Mouse (Mus musculus): ENCODE results near the gene Plpp7.

- TF ChIP-seq FLI1 (IDR thresholded peaks at IDR 0.05; ENCODE audit: low read length) (no peak), GATA1 (IDR thresholded peaks at IDR 0.05; ENCODE audit: borderline replicate concordance, low read length) (no peak)
These were observed 16.1 kb upstream of the Plpp7 start for GRCm38 (mm10) chr2:32079191-32079725.

Measured in megakaryocyte, embryonic 14.5 days (primary cell).